Mouse (Mus musculus) E14TG2a.4 (cell line): ENCODE data around the gene Esyt1.

ENCODE experiments used
- CTCF ChIP-seq: conservative IDR thresholded peaks from 2 replicates; pipeline ENCODE4 v1.5.1; 2014; ENCODE audit warnings: low read length
- NANOG ChIP-seq: IDR thresholded peaks from 2 replicates; pipeline ENCODE4 v1.6.1; 2014; ENCODE audit warnings: borderline replicate concordance, low read length, mixed read lengths

GRCm38 (mm10) chr10:128524111-128524731 lies 1.4 kb downstream of the Esyt1 start:
- no peak for TF ChIP-seq NANOG
- TF ChIP-seq CTCF, result no peak
